Comparison of ENCODE assay signal across 8 mouse cellular contexts in genomic region chr1:181860659-181861058, GRCm38 (mm10). TPM values are rescaled to one million over a fixed set of nuclear protein-coding genes. Genes with fewer than 3 reads are reported as not detected.
A peak's percentile ranks its signal among the peaks of the same experiment; 100 is the strongest.
DNase-seq lines count a peak whose midpoint lies in the region; ATAC-seq and TF ChIP-seq lines count a peak whose summit lies in the region.

No protein-coding gene starts in this region.

- no peak overlapping the region for H3K4me3 ChIP-seq in liver, adult 2 months (ENCODE audit: insufficient read depth, low read depth, low read length)

- no peaks in the 10 kb centered on the region for H3K79me2 ChIP-seq in liver, adult 2 months (ENCODE audit: control insufficient read depth, insufficient read depth, low read length)

- peak; percentile 96 for ATAC-seq in neutrophil, adult 5-6 weeks (ENCODE audit: extremely low read depth, insufficient number of reproducible peaks, low FRiP score, poor library complexity, severe bottlenecking)

- peak; percentile 48 for DNase-seq in ovary, postnatal 36 days (ENCODE audit: low spot score)
- DNase-seq in ovary, postnatal 10 days (ENCODE audit: low spot score): no peak
- DNase-seq in embryo, embryonic 10 days (ENCODE audit: low spot score): peak; percentile 77
- peak; percentile 80 to 82 for DNase-seq in heart, postnatal 10 days
- peak; percentile 65 for DNase-seq in liver, adult 2 months (ENCODE audit: extremely low read depth, low read depth, low spot score)
- DNase-seq in retina, embryonic 14.5 days (ENCODE audit: low spot score): no peak
- no peak for DNase-seq in cerebellum, adult 18-20 months

- intact Hi-C loops in heart, postnatal 10 days (cut with DNase I): no loop called here

- H3K36me3 ChIP-seq in liver, adult 2 months (ENCODE audit: control insufficient read depth, insufficient read depth, low read length): no peaks in the 10 kb centered on the region

- H3K9ac ChIP-seq in liver, adult 2 months (ENCODE audit: low read depth, low read length): no peak overlapping the region

- no peak for TF ChIP-seq CTCF in liver, adult 2 months (IDR thresholded peaks at IDR 0.05; ENCODE audit: low read depth, low read length)

- 18% methylated on average over 5 of the region's 5 CpGs for WGBS in liver, adult 2 months

- H3K27ac ChIP-seq in liver, adult 2 months (replicated peaks; ENCODE audit: insufficient read depth, low read depth, low read length): peak overlapping the region; percentile 43; the same call in 1 of the 2 replicates

- no peak for TF ChIP-seq POLR2A in liver, adult 2 months (IDR thresholded peaks at IDR 0.05; ENCODE audit: extremely low read depth, insufficient read depth, low read length)

- H3K4me1 ChIP-seq in liver, adult 2 months (ENCODE audit: control insufficient read depth, insufficient read depth, low read length): no peaks in the 10 kb centered on the region

- no peaks in the 10 kb centered on the region for H3K27me3 ChIP-seq in liver, adult 2 months (ENCODE audit: control insufficient read depth, insufficient read depth, low read length)

RNA-seq across cellular contexts. Expression of gene Lbr, which starts 17.8 kb away (rescaled TPM):
- 10 to 100 TPM; 35.0 to 36.3 TPM for total RNA-seq in heart, postnatal 10 days (2021)
- 9.5 and 12.1 TPM in 2 replicates for total RNA-seq in liver, adult 2 months (2014; rRNA removed)
- 5.2 and 7.3 TPM in 2 replicates for polyA plus RNA-seq in liver, adult 2 months (2012; rRNA removed)
- 344 and 351 TPM in 2 replicates for total RNA-seq in neutrophil, adult 5-6 weeks (2017)

Comparison
In these comparisons a context has a peak if more than half of its experiments do, and no peak if none do; other contexts are left out.
1. DNase-seq: peak in ovary, postnatal 36 days (single experiment), embryo, embryonic 10 days (single experiment), heart, postnatal 10 days (2 of 2) and liver, adult 2 months (single experiment); none in ovary, postnatal 10 days (single experiment), retina, embryonic 14.5 days (single experiment) and cerebellum, adult 18-20 months (0 of 2).